Mouse (Mus musculus) NIH3T3 (cell line): ENCODE data around the gene Cenpm.
"Not testable (repeated sequence)": the region's sequence is repeated elsewhere in the genome, so short reads cannot be mapped to it uniquely, and the experiment has no call there.

Experiments
- DNase-seq: peaks from one replicate; pipeline ENCODE4 v3.0.0-alpha.2; 2012; ENCODE audit warnings: low read depth

Cenpm gene

GRCm38 (mm10) chr15:82244115-82244804, at the start of gene Cenpm:
TSS of gene Cenpm (minus strand) at chr15:82244748.
- DNase-seq: peak; percentile 94

GRCm38 (mm10) chr15:82294059-82294458, 49.5 kb upstream of the Cenpm start:
- DNase-seq: peak; percentile 29

GRCm38 (mm10) chr15:82293271-82293711, 48.7 kb upstream of the Cenpm start:
- no peak for DNase-seq

GRCm38 (mm10) chr15:82292851-82293250, 48.3 kb upstream of the Cenpm start:
- DNase-seq: no peak

GRCm38 (mm10) chr15:82290252-82290651, 45.7 kb upstream of the Cenpm start:
- no peak for DNase-seq

GRCm38 (mm10) chr15:82286157-82286556, 41.6 kb upstream of the Cenpm start:
- DNase-seq: no peak

- DNase-seq: no peak
Observed at GRCm38 (mm10) chr15:82280638-82281037, 36.1 kb upstream of the Cenpm start.

- no peak for DNase-seq
Observed at GRCm38 (mm10) chr15:82277591-82277990, 33.0 kb upstream of the Cenpm start.

GRCm38 (mm10) chr15:82274927-82275901, 30.7 kb upstream of the Cenpm start:
- DNase-seq: no peak

GRCm38 (mm10) chr15:82274593-82274926, 30.0 kb upstream of the Cenpm start, which contains the start of gene Sept3:
TSS of gene Sept3 (plus strand) at chr15:82274893.
- DNase-seq: no peak

- DNase-seq: no peak
Observed at GRCm38 (mm10) chr15:82272295-82272694, 27.7 kb upstream of the Cenpm start.

- DNase-seq: peak; percentile 82
Observed at GRCm38 (mm10) chr15:82271201-82271600, 26.7 kb upstream of the Cenpm start.

- DNase-seq: no peak
Observed at GRCm38 (mm10) chr15:82268783-82269182, 24.2 kb upstream of the Cenpm start.

GRCm38 (mm10) chr15:82268185-82268584, 23.6 kb upstream of the Cenpm start:
- no peak for DNase-seq

GRCm38 (mm10) chr15:82266356-82266755, 21.8 kb upstream of the Cenpm start:
- DNase-seq: peak; percentile 73

GRCm38 (mm10) chr15:82259510-82259909, 15.0 kb upstream of the Cenpm start:
- DNase-seq: peak; percentile 63

- DNase-seq: no peak
Observed at GRCm38 (mm10) chr15:82255944-82256383, 11.4 kb upstream of the Cenpm start.

- DNase-seq: no peak
Observed at GRCm38 (mm10) chr15:82255248-82255647, 10.7 kb upstream of the Cenpm start.

GRCm38 (mm10) chr15:82252097-82252496, 7.5 kb upstream of the Cenpm start, which contains the start of gene 1500009C09Rik:
TSS of gene 1500009C09Rik (plus strand) at chr15:82252397.
- no peak for DNase-seq

- DNase-seq: no peak
Observed at GRCm38 (mm10) chr15:82251579-82251978, 7.0 kb upstream of the Cenpm start.

- peak; percentile 67 for DNase-seq
Observed at GRCm38 (mm10) chr15:82247131-82247776, 2.7 kb upstream of the Cenpm start.

- DNase-seq: not testable (repeated sequence)
Observed at GRCm38 (mm10) chr15:82244805-82245161, 235 bp upstream of the Cenpm start.
